Mouse (Mus musculus) frontal cortex, adult (tissue): ENCODE measurements around the gene Gm20388.
"Not testable (repeated sequence)": the region's sequence is repeated elsewhere in the genome, so short reads cannot be mapped to it uniquely, and the experiment has no call there.

Source experiments
- ATAC-seq: cut with Nextera tagmentation; 2 replicates; pipeline ENCODE4 v1.9.2; 2017; ENCODE audit warnings: mild to moderate bottlenecking, moderate library complexity, mixed read lengths; ENCODE audit not compliant: low TSS enrichment

Gm20388 gene

DNA sequence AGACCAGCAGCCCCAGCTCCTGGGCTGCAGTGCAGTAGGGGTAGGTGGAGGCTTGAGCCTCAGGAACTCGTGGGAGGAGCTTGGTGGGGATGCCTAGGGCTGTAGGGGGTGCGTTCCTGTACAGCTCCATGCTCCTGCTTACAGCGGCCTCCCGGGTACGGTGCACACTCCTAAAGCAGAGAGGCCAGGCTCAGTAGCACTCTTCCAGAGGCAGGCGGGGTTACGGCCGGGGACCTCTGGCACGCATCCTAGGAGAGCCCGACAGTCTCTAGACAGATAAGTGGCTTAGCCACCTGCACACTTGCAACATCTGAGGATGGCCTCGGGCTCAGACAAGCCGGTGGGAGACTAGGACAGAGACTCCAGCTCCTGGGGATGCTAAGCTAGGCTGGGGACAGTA, 3334.9 kb downstream of the Gm20388 start:
- ATAC-seq, result no peak

- ATAC-seq, result no peak
Measured at GRCm38 (mm10) chr8:123247748-123248147, 3337.1 kb downstream of the Gm20388 start.

DNA sequence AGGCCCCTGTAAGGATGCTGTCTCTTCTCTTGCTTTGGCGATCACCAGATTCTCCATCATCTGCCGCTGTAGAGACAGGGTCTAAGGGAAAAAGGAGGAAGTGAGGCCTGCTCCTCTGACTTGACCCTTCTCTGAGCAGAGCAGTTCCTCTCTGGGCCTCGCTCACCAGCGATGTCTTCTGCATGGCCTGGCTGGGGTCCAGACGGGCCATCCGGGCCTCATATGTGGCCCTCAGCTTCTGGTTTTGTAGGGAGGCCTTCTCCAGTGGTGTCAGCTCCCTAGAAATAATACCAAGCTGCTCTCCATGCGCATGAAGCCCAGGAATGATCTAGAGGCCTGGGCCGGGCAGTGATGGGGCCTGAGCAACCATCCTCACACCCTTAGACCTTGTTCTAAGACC, 3338.0 kb downstream of the Gm20388 start:
- no peak for ATAC-seq

- ATAC-seq, result no peak
Measured at GRCm38 (mm10) chr8:123250940-123251339, 3340.3 kb downstream of the Gm20388 start.

GRCm38 (mm10) chr8:123252925-123253324, 3342.3 kb downstream of the Gm20388 start:
- no peak for ATAC-seq

GRCm38 (mm10) chr8:123253451-123254098, 3342.9 kb downstream of the Gm20388 start:
- ATAC-seq, result 0 out of 2 replicates have a peak, but pooled peaks have one; percentile 12

- ATAC-seq, result peak; percentile 66
Measured at GRCm38 (mm10) chr8:123254099-123254885, 3343.7 kb downstream of the Gm20388 start, which contains the start of the genes Zfp276 and Vps9d1. Gene Zfp276 (plus strand): TSS chr8:123254195. Gene Vps9d1 (minus strand): TSS chr8:123254348.

GRCm38 (mm10) chr8:123255170-123255569, 3344.5 kb downstream of the Gm20388 start:
- ATAC-seq, result no peak

DNA sequence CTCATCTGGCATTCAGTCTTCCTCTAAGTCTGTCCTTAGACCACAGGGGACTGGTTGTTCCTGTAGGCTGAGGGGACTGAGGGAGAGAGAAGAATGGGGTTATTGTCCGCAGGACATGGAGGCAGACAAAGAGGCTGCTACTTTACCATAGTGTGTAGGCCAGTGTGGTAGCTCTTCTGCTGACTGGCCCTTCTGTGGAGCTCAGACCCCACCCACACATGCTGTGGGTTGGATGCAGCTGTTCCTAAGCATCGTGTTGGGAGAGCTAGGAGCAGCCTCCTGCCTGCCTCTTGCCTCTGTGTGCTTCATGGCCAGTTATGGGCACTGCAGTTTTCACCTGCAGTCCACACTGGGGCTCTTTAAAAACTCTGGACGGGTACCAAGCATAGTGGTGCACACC, 3346.5 kb downstream of the Gm20388 start:
- peak; percentile 71 for ATAC-seq

- ATAC-seq, result not testable (repeated sequence)
Measured at GRCm38 (mm10) chr8:123257593-123257992, 3347.0 kb downstream of the Gm20388 start.

DNA sequence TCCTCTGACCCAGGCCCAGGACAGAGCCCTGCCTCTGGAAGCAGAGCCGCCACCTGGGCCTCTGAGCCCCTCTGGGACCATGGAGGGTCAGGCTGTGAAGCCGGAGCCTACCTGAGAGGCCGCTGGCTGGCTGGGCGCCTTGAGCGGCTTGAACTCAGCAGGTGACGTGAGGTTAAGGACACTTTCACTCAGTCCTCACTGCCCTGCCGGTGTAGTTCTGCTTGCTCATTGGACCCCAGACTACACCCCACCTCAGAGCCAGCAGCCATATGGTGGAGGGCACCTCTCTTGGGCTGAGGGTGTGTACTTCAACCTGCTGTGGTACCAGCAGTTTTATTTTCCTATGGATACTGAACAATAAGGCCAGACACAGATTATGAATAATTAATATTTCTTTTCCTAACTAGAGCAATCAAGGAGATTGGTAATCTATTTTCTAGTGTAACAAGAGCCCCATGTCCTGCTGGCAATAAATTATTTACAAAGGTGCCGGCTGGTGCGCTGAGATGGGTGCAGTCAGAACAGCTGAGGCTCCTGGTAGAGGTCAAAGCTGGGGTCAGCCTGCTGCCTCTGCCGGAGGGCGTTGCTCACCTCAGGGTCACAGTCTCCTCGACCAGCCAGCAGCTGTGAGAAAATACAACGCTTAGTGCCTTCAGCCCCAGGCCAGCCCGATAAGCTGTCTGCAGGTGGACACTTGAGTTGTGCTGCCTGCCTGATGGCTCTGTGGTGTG, 3357.4 kb downstream of the Gm20388 start:
- ATAC-seq, result no peak

DNA sequence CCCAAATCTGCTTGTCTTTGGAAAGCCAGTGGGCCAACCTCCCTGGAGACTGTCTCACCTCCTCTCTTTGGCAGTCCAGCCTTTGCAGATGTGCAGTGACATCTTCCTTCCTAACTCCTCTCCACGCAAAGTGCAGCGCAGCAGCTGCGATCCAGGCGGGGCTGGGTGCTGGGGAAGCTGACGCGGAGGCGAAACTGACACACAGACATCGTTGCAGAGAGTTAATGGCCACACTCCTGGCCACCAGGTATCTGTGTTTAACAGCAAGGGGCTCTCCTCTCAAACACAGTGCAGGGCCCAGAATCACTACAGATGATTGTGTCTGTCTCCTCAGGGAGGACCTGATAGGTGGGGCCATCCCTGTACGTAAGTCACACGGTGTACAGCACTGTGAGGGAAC, 3360.5 kb downstream of the Gm20388 start:
- ATAC-seq, result peak; percentile 34; the same call in 1 of the 2 replicates

- no peak for ATAC-seq
Measured at GRCm38 (mm10) chr8:123271901-123272300, 3361.3 kb downstream of the Gm20388 start.

DNA sequence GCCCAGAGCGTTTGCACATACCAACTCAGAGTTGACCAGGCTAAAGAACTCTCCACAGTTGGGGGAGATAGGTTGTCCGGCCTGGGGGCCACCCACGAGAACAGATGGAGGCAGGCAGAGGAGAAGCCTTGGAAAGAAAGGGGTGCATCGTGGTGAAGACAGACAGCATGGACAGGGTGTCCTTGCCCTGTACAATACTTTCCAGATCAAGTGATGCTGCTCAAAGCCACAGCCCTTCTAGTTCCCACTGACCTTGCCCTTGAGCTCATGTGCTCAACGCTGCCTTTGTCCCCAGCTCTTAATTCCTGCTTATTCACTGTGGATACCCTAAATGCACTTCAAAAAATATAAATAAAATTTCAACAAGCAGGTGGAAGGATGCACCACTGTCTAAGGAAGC, 3363.8 kb downstream of the Gm20388 start:
- ATAC-seq, result no peak

DNA sequence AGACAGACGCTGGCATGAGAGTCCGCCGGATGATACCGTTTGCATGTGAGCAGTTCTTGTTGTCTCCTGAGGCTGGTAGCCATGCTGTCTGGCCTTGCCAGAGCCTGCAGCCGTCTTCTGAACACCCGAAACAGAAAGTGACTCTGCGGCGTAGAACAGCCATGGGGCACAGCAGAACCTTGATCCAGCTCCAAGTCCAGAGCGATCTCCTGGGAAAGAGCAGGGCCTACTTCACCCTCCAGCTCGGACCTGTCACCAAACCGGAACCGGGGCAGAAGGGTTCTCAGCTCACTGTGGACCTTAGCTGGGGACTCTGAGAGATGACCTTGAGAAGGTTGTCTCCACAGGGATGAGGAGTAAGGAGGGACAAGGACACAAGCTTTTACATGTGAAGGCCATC, 3364.5 kb downstream of the Gm20388 start:
- no peak for ATAC-seq

- no peak for ATAC-seq
Measured at GRCm38 (mm10) chr8:123278445-123278844, 3367.8 kb downstream of the Gm20388 start.

- no peak for ATAC-seq
Measured at GRCm38 (mm10) chr8:123279828-123280227, 3369.2 kb downstream of the Gm20388 start.

- no peak for ATAC-seq
Measured at GRCm38 (mm10) chr8:123280302-123281094, 3369.9 kb downstream of the Gm20388 start.

- not testable (repeated sequence) for ATAC-seq
Measured at GRCm38 (mm10) chr8:123282994-123283393, 3372.4 kb downstream of the Gm20388 start.

GRCm38 (mm10) chr8:123283991-123284390, 3373.3 kb downstream of the Gm20388 start:
- ATAC-seq, result no peak

GRCm38 (mm10) chr8:123284493-123284892, 3373.9 kb downstream of the Gm20388 start:
- no peak for ATAC-seq

DNA sequence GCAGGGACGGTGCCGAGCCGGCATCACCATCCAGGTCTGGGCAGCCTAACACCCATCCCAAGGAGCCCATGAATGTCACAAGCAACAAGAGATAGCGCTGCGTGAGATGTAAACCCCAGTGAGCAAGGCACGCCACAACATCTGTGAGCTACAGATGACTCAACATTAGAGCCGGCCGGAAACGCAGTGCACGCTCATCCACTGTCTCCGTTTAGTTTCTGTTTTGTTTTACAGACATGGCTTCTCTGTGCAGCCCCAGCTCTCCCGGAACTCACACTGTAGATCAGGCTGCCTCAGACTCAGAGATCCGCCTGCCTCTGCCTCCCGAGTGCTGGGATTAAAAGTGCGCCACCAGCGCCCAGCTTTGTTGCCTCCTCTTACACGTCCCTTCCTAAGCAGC, 3376.7 kb downstream of the Gm20388 start:
- no peak for ATAC-seq
